Mouse (Mus musculus) embryo, embryonic 10 days (tissue): ENCODE results near the gene Ppp1r14a.

ENCODE experiments used
- DNase-seq: peaks from one replicate; pipeline ENCODE4 v3.0.0-alpha.2; 2015; ENCODE audit warnings: low spot score

Ppp1r14a gene

GRCm38 (mm10) chr7:29288942-29289638 lies at the start of gene Ppp1r14a:
Ppp1r14a (plus strand) TSS chr7:29289308.
- DNase-seq, result peak; percentile 90

- DNase-seq, result peak; percentile 31
Observed at GRCm38 (mm10) chr7:29244732-29245416, 44.2 kb upstream of the Ppp1r14a start.

GRCm38 (mm10) chr7:29246015-29246414 lies 43.1 kb upstream of the Ppp1r14a start:
- no peak for DNase-seq

- no peak for DNase-seq
Observed at GRCm38 (mm10) chr7:29246619-29247313, 42.3 kb upstream of the Ppp1r14a start.

- DNase-seq, result peak; percentile 80
Observed at GRCm38 (mm10) chr7:29247314-29247700, 41.8 kb upstream of the Ppp1r14a start.

- no peak for DNase-seq
Observed at GRCm38 (mm10) chr7:29247706-29248105, 41.4 kb upstream of the Ppp1r14a start.

- peak; percentile 56 for DNase-seq
Observed at GRCm38 (mm10) chr7:29248261-29248841, 40.8 kb upstream of the Ppp1r14a start, which contains the start of gene 2200002D01Rik. 2200002D01Rik (minus strand) TSS chr7:29248466.

- DNase-seq, result no peak
Observed at GRCm38 (mm10) chr7:29251166-29251565, 37.9 kb upstream of the Ppp1r14a start.

- no peak for DNase-seq
Observed at GRCm38 (mm10) chr7:29253842-29254241, 35.3 kb upstream of the Ppp1r14a start.

- DNase-seq, result no peak
Observed at GRCm38 (mm10) chr7:29255875-29256274, 33.2 kb upstream of the Ppp1r14a start.

GRCm38 (mm10) chr7:29257368-29257767 lies 31.7 kb upstream of the Ppp1r14a start:
- no peak for DNase-seq

- DNase-seq, result no peak
Observed at GRCm38 (mm10) chr7:29259781-29260730, 29.1 kb upstream of the Ppp1r14a start.

GRCm38 (mm10) chr7:29262151-29262550 lies 27.0 kb upstream of the Ppp1r14a start:
- DNase-seq, result no peak

- DNase-seq, result no peak
Observed at GRCm38 (mm10) chr7:29263831-29264230, 25.3 kb upstream of the Ppp1r14a start.

GRCm38 (mm10) chr7:29265636-29266035 lies 23.5 kb upstream of the Ppp1r14a start:
- no peak for DNase-seq

- DNase-seq, result no peak
Observed at GRCm38 (mm10) chr7:29266931-29267330, 22.2 kb upstream of the Ppp1r14a start.

GRCm38 (mm10) chr7:29270445-29270844 lies 18.7 kb upstream of the Ppp1r14a start:
- DNase-seq, result no peak

GRCm38 (mm10) chr7:29271687-29272465 lies 17.2 kb upstream of the Ppp1r14a start:
- DNase-seq, result no peak

GRCm38 (mm10) chr7:29276715-29277114 lies 12.4 kb upstream of the Ppp1r14a start:
- no peak for DNase-seq

GRCm38 (mm10) chr7:29277510-29277909 lies 11.6 kb upstream of the Ppp1r14a start:
- no peak for DNase-seq

- no peak for DNase-seq
Observed at GRCm38 (mm10) chr7:29279261-29279660, 9.8 kb upstream of the Ppp1r14a start.
